Mouse (Mus musculus): ENCODE measurements around the gene S1pr2.
"Not testable (repeated sequence)": the region's sequence is repeated elsewhere in the genome, so short reads cannot be mapped to it uniquely, and the experiment has no call there.

The S1pr2 gene

GRCm38 (mm10) chr9:20998337-20998736 lies 21.8 kb upstream of the S1pr2 start:
- not testable (repeated sequence) for DNase-seq

DNA sequence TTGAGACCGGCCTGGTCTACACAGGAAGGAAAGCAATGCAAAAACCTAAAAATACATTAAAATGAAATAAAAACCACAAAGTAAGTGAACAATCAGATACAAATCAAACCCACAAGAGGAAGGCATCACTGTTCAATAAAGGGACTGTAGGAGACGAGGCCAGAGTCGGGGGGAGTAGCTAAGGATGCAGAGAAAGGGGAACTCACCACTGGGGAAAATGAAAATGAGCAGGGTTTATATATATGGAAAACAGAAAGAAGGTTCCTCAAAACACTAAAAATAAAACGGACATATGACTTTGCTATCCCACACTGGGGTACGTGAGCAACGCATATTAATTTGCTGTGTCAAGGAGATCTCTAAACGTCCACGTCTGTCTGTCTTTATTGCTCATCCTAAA lies 20.5 kb upstream of the S1pr2 start:
- no peak for DNase-seq

DNA sequence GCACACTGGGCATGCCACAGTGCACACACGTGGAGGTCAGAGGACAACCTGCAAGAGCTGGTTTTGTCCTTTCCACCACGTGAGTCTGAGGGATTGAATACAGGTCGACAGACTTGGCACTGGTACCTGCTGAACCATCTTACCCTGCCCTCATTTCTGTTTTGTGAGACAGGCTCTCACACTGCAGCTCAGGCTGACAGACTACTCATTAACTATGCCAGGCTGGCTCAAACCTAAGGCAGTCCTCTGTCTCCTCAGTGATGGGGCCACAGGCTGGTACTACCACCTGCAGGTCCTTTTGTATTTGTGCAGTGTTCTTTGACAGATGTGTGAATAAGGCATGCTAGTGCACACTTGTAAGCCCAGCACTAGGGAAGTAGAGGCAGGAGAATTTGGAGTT lies 18.5 kb upstream of the S1pr2 start:
- peak; percentile 67 for DNase-seq

- DNase-seq: no peak
These were observed 16.8 kb upstream of the S1pr2 start for GRCm38 (mm10) chr9:20993165-20993898.

DNA sequence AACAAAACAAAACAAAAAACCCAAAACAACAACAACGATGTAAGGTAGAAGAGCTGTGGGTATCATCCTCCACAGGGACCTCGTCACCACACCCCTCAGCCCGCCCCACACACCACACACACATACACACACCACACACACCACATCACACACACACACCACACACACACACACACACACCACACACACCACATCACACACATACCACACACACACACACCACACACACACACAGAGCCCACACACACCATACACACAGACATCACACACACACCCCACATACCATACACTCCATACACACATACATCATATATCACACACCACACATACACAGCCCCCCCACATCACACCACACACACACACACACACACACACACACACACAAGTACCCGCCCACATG lies 15.0 kb upstream of the S1pr2 start:
- DNase-seq: no peak

DNA sequence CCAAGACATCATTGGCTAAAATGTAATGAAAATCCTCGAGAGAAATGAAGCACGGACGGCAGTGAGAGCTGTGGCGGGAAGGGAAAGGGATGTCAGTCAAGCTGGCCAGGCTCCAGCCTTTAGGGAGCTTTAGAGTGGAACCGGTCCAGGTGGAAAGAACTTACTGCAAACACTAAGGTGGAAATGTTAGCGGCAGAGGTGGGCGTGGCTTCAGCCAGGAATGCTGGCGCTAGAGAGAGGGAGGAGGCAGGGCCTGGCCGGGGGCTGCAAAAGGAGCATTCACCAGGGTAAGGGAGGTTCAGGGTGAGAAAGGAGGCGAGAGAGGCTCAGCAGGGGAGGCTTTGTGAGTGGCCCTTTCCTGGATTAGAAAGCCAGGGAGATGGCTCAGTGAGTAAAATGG lies 14.3 kb upstream of the S1pr2 start:
- DNase-seq: peak; percentile 85

GRCm38 (mm10) chr9:20987953-20988352 lies 11.4 kb upstream of the S1pr2 start:
- no peak for DNase-seq

DNA sequence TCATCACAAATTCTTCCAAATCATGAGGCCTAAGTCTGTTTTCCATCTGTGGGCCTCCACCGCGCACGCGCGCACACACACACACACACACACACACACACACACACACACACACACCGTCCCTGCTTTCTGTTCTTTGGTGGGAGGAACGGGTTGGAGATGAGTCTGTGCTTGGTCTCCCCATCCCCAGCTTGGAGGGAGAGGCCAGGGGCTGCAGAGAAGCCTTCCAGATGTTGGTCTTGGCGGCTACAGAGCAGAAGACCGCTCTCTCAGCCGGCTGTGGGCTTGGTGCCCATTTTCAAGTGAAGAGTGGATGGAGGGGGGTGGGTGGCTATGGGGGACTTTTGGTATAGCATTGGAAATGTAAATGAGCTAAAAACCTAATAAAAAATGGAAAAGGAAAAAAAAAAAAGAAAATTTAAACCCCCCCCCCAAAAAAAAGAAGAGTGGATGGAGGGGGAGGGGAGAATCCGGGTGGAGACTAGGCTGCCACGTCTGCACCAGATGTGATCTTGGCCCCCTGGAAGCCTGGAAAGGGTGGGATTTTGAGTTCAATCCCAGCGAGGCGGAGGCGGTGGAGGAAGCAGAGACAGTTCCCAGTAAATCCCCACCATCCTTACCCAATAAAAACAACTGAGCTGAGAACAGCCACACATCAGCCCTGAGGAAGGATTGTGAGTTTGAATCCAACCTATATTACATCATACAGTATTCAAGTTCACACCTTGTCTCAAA lies 10.5 kb upstream of the S1pr2 start:
- peak; percentile 66 for DNase-seq

DNA sequence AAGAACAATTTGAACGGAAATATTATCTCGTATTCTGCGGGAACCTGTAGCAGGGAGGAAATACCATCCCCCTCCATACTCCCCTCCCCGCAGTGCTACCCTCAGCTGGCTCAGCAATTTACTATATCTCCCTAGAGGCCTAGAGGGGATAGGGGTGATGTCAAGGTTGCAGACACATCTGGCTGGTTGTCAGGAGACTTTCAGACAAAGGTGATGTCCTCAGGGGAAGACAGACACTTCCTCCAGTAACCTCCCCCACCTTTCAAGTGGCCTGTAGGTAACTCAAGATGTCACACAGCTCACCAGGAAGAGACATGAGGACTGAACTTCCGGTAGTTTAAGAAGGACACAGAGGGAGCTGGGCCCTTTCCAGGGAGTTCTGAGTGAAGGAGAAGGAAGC lies 6.6 kb upstream of the S1pr2 start:
- peak; percentile 17 for DNase-seq

DNA sequence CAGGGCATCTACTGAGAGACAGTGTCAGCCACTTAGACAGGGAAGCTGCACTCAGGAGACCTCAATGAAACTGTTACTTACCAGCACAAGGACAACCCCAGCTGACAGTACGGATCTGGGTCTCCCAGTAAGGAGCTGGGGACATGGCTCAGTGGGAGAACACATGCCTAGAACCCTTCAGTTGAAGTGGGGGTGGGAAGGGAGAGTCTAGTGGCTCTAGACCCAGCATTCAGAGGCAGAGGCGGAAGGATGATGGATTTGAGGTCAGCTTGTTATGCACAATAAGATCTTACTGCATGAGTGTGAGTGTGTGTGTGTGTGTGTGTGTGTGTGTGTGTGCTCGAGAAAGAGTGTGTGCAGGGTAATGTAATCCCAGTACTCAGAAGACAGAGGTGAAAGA lies 5.6 kb upstream of the S1pr2 start:
- no peak for DNase-seq

DNA sequence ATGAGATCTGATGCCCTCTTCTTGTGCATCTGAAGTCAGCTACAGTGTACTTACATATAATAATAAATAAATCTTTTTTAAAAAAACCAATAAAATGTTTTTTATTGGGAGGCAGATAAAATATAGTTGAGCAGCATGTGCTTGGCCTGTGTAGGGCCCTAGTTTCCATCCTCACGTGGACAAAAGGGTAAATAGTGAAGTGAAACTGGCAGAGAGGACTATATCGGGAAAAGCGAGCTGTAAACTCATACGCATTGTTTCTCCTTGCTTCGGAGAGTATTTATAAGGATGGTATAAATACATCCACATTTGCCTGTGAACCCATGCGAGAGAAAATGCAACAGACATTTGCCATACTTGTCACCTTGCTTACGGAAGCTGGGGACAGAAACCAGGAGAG lies 3.2 kb upstream of the S1pr2 start:
- DNase-seq: no peak

DNA sequence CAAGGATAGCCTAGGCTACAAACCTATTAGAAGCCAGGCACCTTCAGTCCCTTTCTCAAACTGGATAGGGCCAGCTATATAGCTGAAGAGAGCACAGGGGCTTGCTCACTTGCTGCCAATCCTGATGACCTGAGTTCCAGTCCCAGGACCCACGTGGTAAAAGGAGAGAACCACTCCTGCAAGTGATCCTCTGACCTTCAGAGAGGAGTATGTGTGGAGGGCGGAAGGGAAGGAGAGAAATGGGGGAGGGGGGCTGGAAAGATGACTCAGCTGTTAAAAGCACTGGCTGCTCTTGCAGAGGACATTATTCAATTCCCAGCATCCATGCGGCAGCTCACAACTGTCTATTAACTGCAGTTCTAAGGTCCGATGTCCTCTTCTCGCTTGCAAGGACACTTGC lies 2.6 kb upstream of the S1pr2 start:
- DNase-seq: no peak

GRCm38 (mm10) chr9:20978409-20979095 lies 2.0 kb upstream of the S1pr2 start:
- DNase-seq: no peak

- no peak for DNase-seq
These were observed 544 bp upstream of the S1pr2 start for GRCm38 (mm10) chr9:20976961-20977689.

DNA sequence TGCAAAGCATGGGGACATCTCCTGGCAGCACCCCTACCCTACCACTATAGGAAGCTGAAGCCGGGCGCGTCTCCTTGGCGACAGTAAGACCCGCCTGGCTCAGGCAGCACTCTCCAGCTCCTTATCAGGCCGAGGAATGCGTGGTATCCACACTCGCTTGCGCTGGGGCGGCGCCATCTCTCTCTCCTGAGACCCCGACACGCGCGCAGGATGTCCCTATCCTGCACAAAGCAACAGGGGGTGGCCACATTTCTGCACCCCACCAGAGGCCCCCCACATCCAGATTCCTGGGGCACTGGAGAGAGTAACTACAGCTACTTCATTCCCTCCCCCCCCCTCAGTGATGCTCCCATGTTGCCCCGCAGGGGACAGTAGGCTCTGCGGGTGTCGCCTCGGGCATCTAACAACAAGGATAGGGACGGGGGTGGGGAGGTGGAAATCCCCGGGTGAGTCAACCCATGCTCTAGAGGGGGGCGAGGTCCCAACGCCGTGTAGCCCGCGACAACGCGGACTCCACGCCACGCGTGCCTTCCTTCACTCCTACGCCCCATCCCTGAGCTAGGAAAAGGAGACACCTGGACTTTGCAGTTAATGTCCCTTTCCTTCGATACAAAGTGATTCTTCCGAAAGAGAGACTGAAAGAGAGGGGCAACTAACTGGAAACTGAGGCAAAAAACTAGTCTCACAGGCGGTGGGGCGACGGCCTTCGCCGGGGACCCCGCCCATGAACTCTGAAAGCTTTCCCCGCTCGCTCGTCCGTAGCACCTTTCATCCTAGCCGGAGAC lies 958 bp downstream of the S1pr2 start:
- peak; percentile 67 for DNase-seq

GRCm38 (mm10) chr9:20973682-20974075 lies 2.9 kb downstream of the S1pr2 start:
- peak; percentile 57 for DNase-seq

DNA sequence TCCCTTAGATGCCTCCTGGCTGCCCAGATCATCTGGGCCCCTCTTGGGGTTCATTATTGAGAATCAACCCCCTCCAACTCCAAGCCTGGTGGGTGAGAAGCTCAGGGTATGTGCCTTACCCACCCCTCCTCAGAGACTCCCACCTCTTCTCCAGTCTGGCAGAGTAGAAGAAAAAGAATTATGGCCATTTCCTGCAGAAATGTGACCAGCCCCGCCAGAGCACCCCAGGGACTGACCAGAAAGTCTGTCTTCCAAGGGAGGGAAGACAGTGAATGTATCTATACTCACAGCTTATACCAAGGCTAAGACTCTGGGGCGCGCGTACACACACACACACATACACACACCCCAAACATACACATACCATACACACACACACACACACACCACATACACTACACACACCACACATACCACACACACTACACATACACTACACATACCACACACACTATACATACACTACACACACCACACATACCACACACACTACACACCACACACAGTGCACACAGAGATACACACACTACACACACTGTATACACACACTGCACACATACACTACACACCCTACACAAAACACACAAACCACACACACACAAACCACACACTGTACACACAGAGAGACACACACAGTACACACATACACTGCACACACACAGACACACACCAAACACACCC lies 3.4 kb downstream of the S1pr2 start:
- peak; percentile 43 for DNase-seq

DNA sequence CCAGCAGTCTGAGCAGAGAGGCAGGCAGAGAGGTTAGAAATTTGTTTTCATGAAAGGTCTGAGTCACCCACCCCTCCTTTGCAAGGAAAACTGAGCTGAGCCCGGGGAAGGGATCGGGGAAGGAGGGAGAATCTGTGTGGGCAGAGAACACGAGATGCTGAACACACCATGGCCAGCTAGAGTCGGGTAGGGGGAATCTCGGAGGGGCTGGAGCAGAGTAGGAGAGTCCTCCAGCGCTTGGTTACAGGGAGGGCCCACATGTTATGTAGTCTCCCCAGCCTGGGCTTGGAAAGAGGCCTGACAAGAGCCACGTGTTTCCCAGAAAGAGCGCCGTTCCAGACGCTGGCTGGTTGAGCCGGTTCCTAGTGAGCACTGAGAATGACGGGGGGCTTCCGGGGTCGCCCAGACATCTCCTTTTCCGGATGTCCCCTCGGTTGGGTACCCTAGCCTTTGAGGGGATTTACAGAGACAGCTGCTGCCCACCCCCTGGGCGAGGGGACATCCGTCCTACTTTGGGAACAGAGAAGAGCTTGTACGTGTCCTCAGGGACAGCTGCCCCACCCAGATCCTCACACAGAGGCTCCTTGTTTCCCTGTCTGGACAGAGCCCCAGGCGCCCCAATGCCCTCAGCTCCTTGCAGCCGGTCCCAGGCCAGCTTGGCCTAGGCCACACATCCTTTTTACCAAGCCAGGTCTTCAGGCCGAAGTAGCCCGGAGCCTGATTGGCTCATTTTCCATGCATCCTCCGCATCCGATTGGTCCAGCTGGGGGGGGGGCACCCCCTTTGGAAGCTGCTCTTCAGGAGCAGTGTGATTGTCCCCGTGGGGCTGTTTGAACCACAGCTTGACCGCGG lies 4.2 kb downstream of the S1pr2 start:
- DNase-seq: peak; percentile 73

GRCm38 (mm10) chr9:20971751-20972140 lies 4.8 kb downstream of the S1pr2 start:
- DNase-seq: peak; percentile 22

GRCm38 (mm10) chr9:20966747-20967146 lies 9.8 kb downstream of the S1pr2 start:
- DNase-seq: no peak

DNA sequence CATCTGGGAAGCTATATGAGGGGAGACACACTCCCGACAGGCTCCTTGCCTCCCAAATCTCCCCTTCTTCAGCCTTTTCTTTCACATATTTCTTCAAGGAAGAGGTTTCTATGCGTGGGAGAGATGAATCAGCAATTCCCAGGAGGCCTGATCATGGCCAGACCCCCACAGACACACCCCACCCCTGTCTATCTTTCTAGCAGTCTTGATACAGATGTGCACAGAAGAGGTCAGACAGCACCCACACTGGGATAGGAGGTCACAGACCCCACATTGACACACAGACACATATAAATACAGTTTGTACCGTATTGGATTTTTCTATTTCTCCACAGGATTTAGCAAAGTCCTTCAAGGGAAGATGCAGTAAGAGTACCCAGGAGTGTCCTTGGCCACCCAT lies 10.6 kb downstream of the S1pr2 start:
- no peak for DNase-seq

All from kidney, postnatal 14 days (tissue).